Mouse (Mus musculus) cerebral cortex, adult 2 months (tissue): ENCODE results near the gene Hddc3.

Source experiments
- WGBS: fragments of 180-500 bp; shearing (Covaris S2); methylation state at CpG from one replicate; pipeline ENCODE4 v1.1.7; 2018; 5-methylcytosine and 5-hydroxymethylcytosine counted together

Hddc3 gene

DNA sequence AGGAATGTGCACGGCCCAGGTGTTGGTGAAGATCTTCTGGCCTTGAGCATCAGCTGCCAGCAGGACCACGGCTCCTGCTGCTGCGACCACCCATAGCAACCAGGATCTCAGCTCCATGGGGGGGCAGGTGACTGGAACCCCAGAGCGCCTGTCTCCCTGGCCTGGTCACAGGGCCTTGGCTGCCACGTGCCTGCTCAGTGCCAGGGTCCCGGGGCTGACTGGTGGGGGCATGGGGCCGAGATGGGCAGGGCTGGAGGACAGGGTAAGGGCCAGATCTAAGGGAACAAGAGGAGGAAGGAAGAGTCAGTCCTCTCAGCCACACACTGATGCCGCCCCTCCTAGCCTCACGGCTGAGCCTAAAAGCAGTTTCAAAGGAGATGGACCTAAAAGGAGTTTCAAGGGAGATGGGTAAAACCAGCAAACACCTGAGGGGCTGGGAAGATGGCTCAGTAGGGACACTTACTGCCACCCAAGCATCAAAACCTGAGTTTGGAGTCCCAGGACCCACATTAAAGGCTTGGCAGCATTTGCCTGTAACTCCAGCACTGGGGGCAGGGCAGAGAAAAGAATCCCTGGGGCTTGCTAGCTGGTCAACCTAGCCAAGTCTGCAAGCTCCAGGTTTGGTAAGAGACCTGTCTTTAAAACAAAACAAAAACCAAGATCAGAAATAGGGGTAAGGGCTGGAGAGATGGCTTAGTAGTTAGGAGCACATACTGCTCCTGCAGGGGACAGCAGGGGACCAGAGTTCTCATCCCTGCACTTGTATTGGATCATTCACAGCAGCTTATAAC is 55.9 kb downstream of the Hddc3 start:
- WGBS: 51% methylated on average over 9 of the region's 9 CpGs

DNA sequence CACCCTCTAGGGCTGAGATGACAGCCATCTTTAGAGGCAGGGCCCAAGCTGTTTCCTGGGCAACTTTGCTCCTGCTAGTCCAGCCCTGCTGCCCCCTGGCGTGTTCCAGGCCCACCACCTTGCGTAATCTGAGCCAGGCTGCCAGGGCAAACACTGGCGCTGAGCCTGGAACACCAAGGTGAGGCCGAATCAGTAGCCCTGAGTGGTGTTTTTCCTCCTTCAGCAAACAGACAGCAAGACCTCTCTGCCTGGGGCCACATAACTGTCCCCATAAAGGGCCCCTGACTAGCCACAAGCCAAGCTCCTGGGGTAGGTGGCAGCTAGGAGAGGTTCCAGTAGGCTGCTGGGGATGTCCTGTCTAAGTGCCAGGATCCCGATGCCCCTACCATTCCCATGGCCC is 57.2 kb downstream of the Hddc3 start:
- 38% methylated on average over 5 of the region's 5 CpGs for WGBS
